Mouse (Mus musculus): ENCODE results near the gene S100a3.

S100a3 gene

GRCm38 (mm10) chr3:90560008-90560628 lies at the start of gene S100a3:
Gene S100a3 (plus strand): TSS chr3:90560578.
- DNase-seq (ENCODE audit: low read depth, low spot score) = no peak
- Histone ChIP-seq H3K36me3 (ENCODE audit: control insufficient read depth, insufficient read depth, low read length, poor library complexity, severe bottlenecking) (no peaks in the 10 kb centered on the region), H3K27me3 (ENCODE audit: control insufficient read depth, insufficient read depth, low read length, poor library complexity, severe bottlenecking) (no peaks in the 10 kb centered on the region)

- DNase-seq (ENCODE audit: low read depth, low spot score) = no peak
- Histone ChIP-seq H3K36me3 (ENCODE audit: control insufficient read depth, insufficient read depth, low read length, poor library complexity, severe bottlenecking) (peaks cover 2% of the 10 kb centered on the region; the same call in 1 of the 2 replicates), H3K27me3 (ENCODE audit: control insufficient read depth, insufficient read depth, low read length, poor library complexity, severe bottlenecking) (no peaks in the 10 kb centered on the region)
Measured at GRCm38 (mm10) chr3:90512276-90512675, 48.1 kb upstream of the S100a3 start.

- Histone ChIP-seq H3K27me3 (ENCODE audit: control insufficient read depth, insufficient read depth, low read length, poor library complexity, severe bottlenecking) (no peaks in the 10 kb centered on the region), H3K36me3 (ENCODE audit: control insufficient read depth, insufficient read depth, low read length, poor library complexity, severe bottlenecking) (no peaks in the 10 kb centered on the region)
Measured at GRCm38 (mm10) chr3:90512948-90513642, 47.3 kb upstream of the S100a3 start.

DNA sequence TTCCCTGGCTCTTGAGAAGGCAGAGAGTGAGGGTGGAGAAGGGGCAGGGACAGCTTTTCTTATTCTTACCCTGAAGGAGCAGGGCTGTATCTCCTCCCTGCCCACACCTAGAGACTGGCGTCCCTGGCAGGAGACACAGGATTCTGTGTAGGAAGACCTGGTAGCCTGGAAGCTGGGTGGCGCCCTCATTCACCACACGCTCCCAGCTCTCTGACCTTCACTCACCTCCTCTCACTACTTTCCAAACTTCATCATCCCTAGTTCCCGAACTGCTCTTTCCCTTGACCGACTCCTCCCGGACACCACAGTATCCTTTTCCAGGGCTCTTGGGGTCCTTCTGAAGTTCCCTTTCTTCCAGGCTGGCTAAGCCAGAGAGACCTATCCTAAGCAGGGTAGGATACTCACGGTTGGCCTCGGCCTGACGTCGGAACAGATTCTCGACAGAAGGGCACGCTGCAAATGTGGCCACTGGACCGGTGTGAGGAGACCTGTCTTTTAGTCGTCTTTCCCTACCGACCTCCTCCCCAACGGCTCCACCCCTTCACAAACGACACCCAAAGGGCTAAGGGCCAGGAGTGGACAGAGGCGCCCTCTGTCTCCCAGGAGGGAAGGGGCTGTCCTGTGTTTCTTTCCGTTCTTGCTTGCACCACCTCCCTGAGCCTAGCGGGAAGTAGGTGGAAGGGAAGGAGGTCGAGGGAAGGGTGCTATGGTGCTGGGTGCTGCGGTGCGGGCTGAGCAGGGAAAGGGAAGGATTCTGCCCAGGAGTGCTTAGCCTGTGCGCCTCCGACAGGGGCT lies 46.4 kb upstream of the S100a3 start, which contains the start of the genes S100a1 and S100a13:
Gene S100a1, minus strand, starts transcription at position 597 of the 795 bp plus-strand sequence.
Gene S100a13, plus strand, starts transcription at position 640 of the 795 bp plus-strand sequence.
- peak; percentile 37 for DNase-seq (ENCODE audit: low read depth, low spot score)
- Histone ChIP-seq H3K36me3 (ENCODE audit: control insufficient read depth, insufficient read depth, low read length, poor library complexity, severe bottlenecking) (no peaks in the 10 kb centered on the region), H3K27me3 (ENCODE audit: control insufficient read depth, insufficient read depth, low read length, poor library complexity, severe bottlenecking) (no peaks in the 10 kb centered on the region)

More at GRCm38 (mm10) chr3:90512948-90513642, 47.3 kb upstream of the S100a3 start:
- no peak for DNase-seq (ENCODE audit: low read depth, low spot score)

DNA sequence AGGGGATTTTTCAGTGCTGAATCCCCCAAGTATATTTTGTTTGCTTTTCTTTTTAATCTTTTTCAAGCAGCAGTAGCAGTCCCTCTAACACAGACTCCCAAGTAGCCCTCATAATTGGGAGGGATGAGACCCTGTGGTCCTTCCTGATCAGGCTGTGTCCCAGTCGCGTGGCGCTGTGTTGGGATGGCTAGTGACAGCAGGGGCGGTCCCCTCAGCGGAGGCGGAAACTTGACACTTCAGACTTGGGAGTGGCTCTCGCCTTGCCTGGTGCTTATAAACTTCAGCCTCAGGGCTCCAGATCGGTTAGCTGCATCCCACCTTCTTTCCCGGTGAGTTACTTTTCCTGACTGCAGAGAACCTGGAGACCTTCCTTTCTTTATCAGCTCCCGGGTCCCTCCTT lies 45.7 kb upstream of the S100a3 start:
- DNase-seq (ENCODE audit: low read depth, low spot score) = peak; percentile 48
- H3K36me3 ChIP-seq (ENCODE audit: control insufficient read depth, insufficient read depth, low read length, poor library complexity, severe bottlenecking) = no peaks in the 10 kb centered on the region

GRCm38 (mm10) chr3:90515242-90515641 lies 45.1 kb upstream of the S100a3 start:
- no peaks in the 10 kb centered on the region for H3K27me3 ChIP-seq (ENCODE audit: control insufficient read depth, insufficient read depth, low read length, poor library complexity, severe bottlenecking)
- peaks cover under 1% of the 10 kb centered on the region; the same call in 1 of the 2 replicates for H3K36me3 ChIP-seq (ENCODE audit: control insufficient read depth, insufficient read depth, low read length, poor library complexity, severe bottlenecking)
- no peak for DNase-seq (ENCODE audit: low read depth, low spot score)

More for the DNA sequence above, 45.7 kb upstream of the S100a3 start:
- no peaks in the 10 kb centered on the region for H3K27me3 ChIP-seq (ENCODE audit: control insufficient read depth, insufficient read depth, low read length, poor library complexity, severe bottlenecking)

DNA sequence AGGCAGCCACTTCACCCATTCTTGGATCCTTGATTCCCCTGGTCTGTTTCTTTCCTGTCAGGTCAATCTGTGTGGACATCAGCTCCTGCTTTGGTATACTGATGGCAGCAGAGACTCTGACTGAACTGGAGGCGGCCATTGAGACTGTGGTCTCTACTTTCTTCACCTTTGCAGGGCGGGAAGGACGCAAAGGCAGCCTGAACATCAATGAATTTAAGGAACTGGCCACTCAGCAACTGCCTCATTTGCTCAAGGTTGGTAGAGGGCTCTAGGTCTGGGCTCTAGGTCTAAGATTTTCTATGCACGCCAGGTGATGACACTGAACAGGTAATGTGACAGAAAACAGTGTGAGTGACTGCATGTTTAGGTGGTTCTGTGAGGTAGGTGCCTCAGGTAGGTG lies 44.6 kb upstream of the S100a3 start:
- DNase-seq (ENCODE audit: low read depth, low spot score) = no peak
- Histone ChIP-seq H3K36me3 (ENCODE audit: control insufficient read depth, insufficient read depth, low read length, poor library complexity, severe bottlenecking) (peaks cover 2% of the 10 kb centered on the region; the same call in 1 of the 2 replicates), H3K27me3 (ENCODE audit: control insufficient read depth, insufficient read depth, low read length, poor library complexity, severe bottlenecking) (no peaks in the 10 kb centered on the region)

DNA sequence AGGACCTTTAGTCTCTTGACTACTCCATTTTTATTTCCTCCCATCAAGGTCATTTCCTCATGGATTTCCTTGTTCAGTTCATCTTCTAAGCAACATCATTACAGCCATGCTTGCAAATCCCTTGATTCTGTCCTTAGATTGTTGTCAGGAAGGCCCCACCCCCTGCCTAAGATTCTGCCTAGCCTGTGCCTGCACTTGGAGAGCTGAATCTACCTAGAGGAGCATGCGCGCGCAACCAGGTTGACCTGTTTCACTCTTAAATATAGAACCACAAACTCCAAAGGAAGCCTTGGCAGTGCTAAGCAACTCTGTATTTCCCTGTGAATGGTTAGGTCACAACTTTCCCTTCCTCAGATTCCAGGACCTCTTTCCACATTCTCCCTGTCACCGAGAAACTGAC lies 42.7 kb upstream of the S100a3 start:
- Histone ChIP-seq H3K36me3 (ENCODE audit: control insufficient read depth, insufficient read depth, low read length, poor library complexity, severe bottlenecking) (peaks cover 3% of the 10 kb centered on the region; the same call in 1 of the 2 replicates), H3K27me3 (ENCODE audit: control insufficient read depth, insufficient read depth, low read length, poor library complexity, severe bottlenecking) (no peaks in the 10 kb centered on the region)
- no peak for DNase-seq (ENCODE audit: low read depth, low spot score)

DNA sequence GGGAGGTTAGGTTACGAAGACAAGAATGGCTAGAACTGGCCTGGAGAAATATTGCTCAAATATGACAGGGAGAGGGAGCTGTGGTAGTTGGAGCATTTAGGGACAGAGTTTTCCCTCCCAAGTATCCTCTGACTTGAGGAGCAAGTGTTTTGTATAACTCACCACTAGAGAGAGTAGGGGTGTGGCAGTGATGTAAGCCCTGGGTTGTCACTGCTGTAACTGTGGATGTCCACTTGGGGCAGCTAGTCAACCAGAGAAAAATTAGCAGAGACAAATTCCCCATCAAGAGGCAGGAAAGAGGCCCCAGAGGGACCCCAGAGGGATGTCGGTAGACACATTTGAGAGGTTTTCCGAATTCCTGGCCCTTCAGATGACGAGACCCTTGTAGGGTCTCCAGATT lies 35.0 kb upstream of the S100a3 start:
- H3K36me3 ChIP-seq (ENCODE audit: control insufficient read depth, insufficient read depth, low read length, poor library complexity, severe bottlenecking) = peaks cover 4% of the 10 kb centered on the region; the same call in 1 of the 2 replicates
- peak; percentile 63 for DNase-seq (ENCODE audit: low read depth, low spot score)
- no peaks in the 10 kb centered on the region for H3K27me3 ChIP-seq (ENCODE audit: control insufficient read depth, insufficient read depth, low read length, poor library complexity, severe bottlenecking)

DNA sequence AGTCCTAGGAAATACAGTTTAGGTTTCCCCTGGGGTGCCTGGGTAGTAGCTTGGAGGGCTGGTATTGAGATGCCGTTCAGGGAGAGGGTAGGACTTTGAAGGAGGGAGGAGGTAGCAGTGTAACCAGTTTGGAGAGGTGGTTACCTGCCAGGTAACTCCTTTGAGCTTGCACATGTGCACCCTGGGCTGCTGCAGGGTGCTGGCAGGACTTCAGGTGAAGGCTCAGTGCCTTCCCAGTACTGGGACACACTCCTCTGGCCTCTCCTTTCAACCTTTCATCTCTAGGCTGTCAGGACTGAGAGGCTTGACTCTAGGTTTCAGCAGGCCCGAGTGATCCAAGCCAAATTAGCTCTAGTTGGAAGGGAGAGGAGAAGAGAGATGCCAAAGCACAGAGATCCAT lies 34.3 kb upstream of the S100a3 start:
- Histone ChIP-seq H3K27me3 (ENCODE audit: control insufficient read depth, insufficient read depth, low read length, poor library complexity, severe bottlenecking) (no peaks in the 10 kb centered on the region), H3K36me3 (ENCODE audit: control insufficient read depth, insufficient read depth, low read length, poor library complexity, severe bottlenecking) (peaks cover 4% of the 10 kb centered on the region; the same call in 1 of the 2 replicates)
- no peak for DNase-seq (ENCODE audit: low read depth, low spot score)

GRCm38 (mm10) chr3:90526580-90526979 lies 33.8 kb upstream of the S100a3 start, which contains the start of gene S100a14:
Gene S100a14 (plus strand): TSS chr3:90526856.
- Histone ChIP-seq H3K27me3 (ENCODE audit: control insufficient read depth, insufficient read depth, low read length, poor library complexity, severe bottlenecking) (no peaks in the 10 kb centered on the region), H3K36me3 (ENCODE audit: control insufficient read depth, insufficient read depth, low read length, poor library complexity, severe bottlenecking) (peaks cover 4% of the 10 kb centered on the region; the same call in 1 of the 2 replicates)
- no peak for DNase-seq (ENCODE audit: low read depth, low spot score)

DNA sequence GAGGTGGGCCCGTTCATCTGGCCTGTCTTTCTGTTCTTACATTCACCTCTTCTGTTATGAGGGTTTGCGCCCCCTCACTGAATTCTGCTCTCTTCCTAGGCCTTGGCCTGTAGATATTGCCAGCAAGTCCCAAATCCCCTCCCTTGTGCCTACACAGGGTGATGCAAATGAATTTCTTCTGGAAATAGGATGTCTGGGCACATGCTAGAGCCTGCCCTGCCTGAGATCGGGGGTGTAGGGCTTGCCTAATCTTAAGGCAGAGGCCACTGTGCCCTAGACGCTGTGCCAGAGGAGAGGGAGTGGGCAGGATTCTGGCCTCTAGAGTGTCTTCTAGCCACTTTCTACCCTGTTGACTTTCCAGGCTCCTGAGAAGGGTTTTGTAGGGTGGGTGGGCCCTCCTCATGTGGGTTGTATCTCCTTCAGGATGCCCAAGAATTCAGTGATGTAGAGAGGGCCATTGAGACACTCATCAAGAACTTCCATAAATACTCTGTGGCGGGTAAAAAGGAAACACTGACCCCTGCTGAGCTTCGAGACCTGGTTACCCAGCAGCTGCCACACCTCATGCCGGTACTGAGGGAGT lies 33.0 kb upstream of the S100a3 start:
- H3K36me3 ChIP-seq (ENCODE audit: control insufficient read depth, insufficient read depth, low read length, poor library complexity, severe bottlenecking) = peaks cover 4% of the 10 kb centered on the region; the same call in 1 of the 2 replicates
- no peaks in the 10 kb centered on the region for H3K27me3 ChIP-seq (ENCODE audit: control insufficient read depth, insufficient read depth, low read length, poor library complexity, severe bottlenecking)
- DNase-seq (ENCODE audit: low read depth, low spot score) = no peak

DNA sequence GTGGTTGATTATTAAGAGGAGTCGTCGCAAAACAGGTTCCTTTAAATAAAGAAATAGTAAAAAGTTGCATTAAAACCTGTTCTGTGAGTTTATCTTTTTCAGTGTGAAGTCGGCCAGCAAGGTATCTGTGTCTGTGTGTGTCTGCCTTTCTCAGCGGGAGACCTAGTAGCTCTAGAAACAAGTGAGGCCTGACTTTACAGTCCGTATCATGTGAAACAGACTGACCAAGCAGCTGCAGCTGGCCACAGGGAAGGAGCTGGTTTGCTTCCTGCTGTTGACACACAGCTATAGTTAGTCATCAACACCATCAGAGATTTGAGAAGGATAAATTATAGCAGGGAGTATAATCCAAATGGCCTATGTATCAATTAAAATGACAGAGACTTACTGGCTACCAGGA lies 28.7 kb upstream of the S100a3 start:
- DNase-seq (ENCODE audit: low read depth, low spot score) = no peak
- Histone ChIP-seq H3K27me3 (ENCODE audit: control insufficient read depth, insufficient read depth, low read length, poor library complexity, severe bottlenecking) (no peaks in the 10 kb centered on the region), H3K36me3 (ENCODE audit: control insufficient read depth, insufficient read depth, low read length, poor library complexity, severe bottlenecking) (no peaks in the 10 kb centered on the region)

DNA sequence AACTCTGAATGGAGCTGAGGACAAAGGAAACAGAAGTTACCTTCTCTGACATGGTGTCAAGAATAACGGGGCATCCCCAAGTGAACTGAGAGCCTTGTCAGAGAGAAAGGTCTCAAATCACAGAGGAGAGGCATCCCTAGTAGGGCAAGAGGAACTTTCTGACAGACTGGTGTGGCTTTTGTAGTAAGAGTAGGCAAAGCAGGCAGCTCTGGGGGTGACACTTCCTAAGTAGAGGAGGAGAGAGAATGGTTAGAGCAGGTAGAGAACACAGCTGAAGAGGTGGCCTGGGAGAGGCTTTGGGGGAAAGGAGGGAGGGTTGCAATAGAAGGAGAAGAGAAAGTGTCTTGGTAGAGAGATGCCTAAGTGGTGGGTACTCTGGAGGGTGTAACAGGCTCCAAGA lies 24.9 kb upstream of the S100a3 start:
- no peak for DNase-seq (ENCODE audit: low read depth, low spot score)
- H3K36me3 ChIP-seq (ENCODE audit: control insufficient read depth, insufficient read depth, low read length, poor library complexity, severe bottlenecking) = no peaks in the 10 kb centered on the region
- no peaks in the 10 kb centered on the region for H3K27me3 ChIP-seq (ENCODE audit: control insufficient read depth, insufficient read depth, low read length, poor library complexity, severe bottlenecking)

Data from splenic B cell, adult 2 months (primary cell).